Mouse (Mus musculus) stomach, postnatal 0 days (tissue): Measurements from ENCODE around the gene Kiss1r.

Source experiments
- CTCF ChIP-seq: IDR thresholded peaks from 2 replicates; pipeline ENCODE4 v1.5.1; 2016; ENCODE audit warnings: antibody characterized with exemption, low read depth, mild to moderate bottlenecking, moderate library complexity
- EP300 ChIP-seq: optimal IDR thresholded peaks from 2 replicates; pipeline ENCODE3; 2016; ENCODE audit warnings: antibody characterized with exemption

DNA sequence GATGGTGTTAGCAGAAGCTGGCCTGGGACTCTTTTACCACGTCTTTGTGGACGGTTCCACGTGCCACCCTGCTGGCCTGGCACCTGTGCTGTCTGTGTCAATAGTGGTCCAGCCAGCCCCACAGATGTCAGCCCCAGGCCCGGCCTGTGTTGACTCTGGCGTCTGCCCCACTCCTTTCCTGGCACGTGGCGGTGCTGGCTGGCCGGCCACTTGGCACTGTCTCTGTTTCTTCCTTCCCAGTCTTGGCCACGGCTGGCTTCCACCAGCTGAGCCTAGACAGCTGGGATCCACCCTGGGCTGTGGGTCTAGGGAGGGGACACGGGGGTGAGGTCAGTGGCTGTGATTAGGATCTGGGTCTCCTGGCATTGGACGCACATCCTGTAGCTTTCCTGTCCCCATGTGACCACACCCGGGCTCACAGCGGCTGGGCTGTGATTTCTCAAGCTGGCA is 17.5 kb downstream of the Kiss1r start:
- TF ChIP-seq CTCF (no peak), EP300 (no peak)
